Mouse (Mus musculus) stomach, embryonic 14.5 days (tissue): ENCODE measurements around the gene Ctnnd1. TPM values are rescaled to one million over a fixed set of nuclear protein-coding genes. Genes with fewer than 3 reads are reported as not detected.

Experiments
- ATAC-seq: fragments of 200-750 bp; cut with Nextera tagmentation; 2 replicates; pipeline ENCODE4 v1.8.0; 2017; ENCODE audit warnings: low read depth, moderate TSS enrichment; ENCODE audit not compliant: insufficient number of reproducible peaks, insufficient read depth, low FRiP score
- H3K27ac ChIP-seq: fragments of 300-500 bp; sonication (generic); 2 replicates; pipeline ENCODE4 v1.5.1; 2014; ENCODE audit warnings: mild to moderate bottlenecking, low read length, moderate library complexity, mixed read lengths
- H3K27me3 ChIP-seq: fragments of 300-500 bp; sonication (generic); 2 replicates; pipeline ENCODE4 v1.6.1; 2014; ENCODE audit warnings: low read length, control low read depth, mixed read lengths; ENCODE audit not compliant: control insufficient read depth, insufficient read depth
- H3K36me3 ChIP-seq: fragments of 300-500 bp; sonication (generic); 2 replicates; pipeline ENCODE4 v1.6.1; 2014; ENCODE audit warnings: mild to moderate bottlenecking, control low read depth, low read length, moderate library complexity, mixed read lengths; ENCODE audit not compliant: control insufficient read depth, insufficient read depth
- H3K4me1 ChIP-seq: fragments of 300-500 bp; sonication (generic); 2 replicates; pipeline ENCODE4 v1.6.1; 2014; ENCODE audit warnings: low read length, control low read depth, mixed read lengths; ENCODE audit not compliant: control insufficient read depth, insufficient read depth
- H3K4me2 ChIP-seq: fragments of 300-500 bp; sonication (generic); replicated peaks from 2 replicates; pipeline ENCODE4 v1.6.1; 2014; ENCODE audit warnings: low read depth, low read length, control low read depth
- H3K4me3 ChIP-seq: fragments of 300-500 bp; sonication (generic); 2 replicates; pipeline ENCODE4 v1.5.1; 2014; ENCODE audit warnings: low read depth, low read length, control low read depth
- H3K9ac ChIP-seq: fragments of 300-500 bp; sonication (generic); replicated peaks from 2 replicates; pipeline ENCODE4 v1.6.1; 2014; ENCODE audit warnings: low read depth, mild to moderate bottlenecking, control low read depth, low read length, moderate library complexity, mixed read lengths
- H3K9me3 ChIP-seq: fragments of 300-500 bp; sonication (generic); 2 replicates; pipeline ENCODE4 v1.6.1; 2016; ENCODE audit warnings: low read depth, low read length, control low read depth; ENCODE audit not compliant: control insufficient read depth
- WGBS: fragments of 180-500 bp; shearing (Covaris S2); extraction: QIAGEN DNeasy Blood & Tissue Kit; methylation state at CpG from one replicate; pipeline ENCODE4 v1.1.7; 2014; 5-methylcytosine and 5-hydroxymethylcytosine counted together
- polyA plus RNA-seq: library from polyadenylated mRNA; unstranded; fragments of >200 nt; fragmentation: Nextera tagmentation; extraction: Ambion mirVana; gene quantifications from 2 replicates; pipeline ENCODE4 v1.2.1, GENCODE M21; 2014

Gene Ctnnd1
- polyA plus RNA-seq, 1 experiment from 2014 or later, result 63.5 TPM

DNA sequence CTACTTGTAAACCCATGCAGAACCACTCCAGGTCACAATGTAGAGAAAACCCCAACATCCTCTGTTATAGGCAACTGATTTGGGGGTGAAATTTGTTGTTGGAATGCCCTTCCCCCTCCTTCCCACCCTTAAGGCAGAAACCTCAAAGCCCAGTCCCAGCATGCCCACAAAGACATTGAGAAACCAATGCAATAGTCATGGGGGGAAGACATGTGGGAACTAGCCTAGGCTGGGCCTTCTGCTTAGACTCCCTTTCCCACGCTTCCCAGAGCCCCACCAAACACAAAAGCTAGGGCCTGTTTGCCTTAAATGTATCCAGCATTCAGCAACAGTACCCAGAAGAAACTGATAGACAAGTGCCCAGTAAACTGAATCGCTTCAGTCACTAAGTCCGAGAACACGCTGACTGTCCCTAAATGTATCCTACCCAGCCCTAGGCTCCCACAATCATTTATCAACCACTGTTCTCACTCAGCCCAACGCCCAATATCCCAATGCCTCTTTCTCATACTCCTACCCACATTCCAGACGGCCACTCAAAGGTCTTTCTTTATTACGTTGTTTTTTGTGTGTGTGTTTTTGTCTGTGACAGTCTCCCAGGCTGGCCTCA lies 24.1 kb downstream of the Ctnnd1 start:
- WGBS, result 52% methylated on average over 7 of the region's 7 CpGs
- no peaks in the 10 kb centered on the region for H3K27me3 ChIP-seq
- no peak overlapping the region for H3K4me2 ChIP-seq
- H3K36me3 ChIP-seq, result peaks cover 8% of the 10 kb centered on the region
- H3K4me3 ChIP-seq, result no peak overlapping the region
- H3K27ac ChIP-seq, result peak overlapping the region; percentile 48; the same call in 1 of the 2 replicates
- H3K4me1 ChIP-seq, result peaks cover 13% of the 10 kb centered on the region; the same call in 1 of the 2 replicates
- no peaks in the 10 kb centered on the region for H3K9me3 ChIP-seq
- no peak for ATAC-seq
- H3K9ac ChIP-seq, result no peak overlapping the region

DNA sequence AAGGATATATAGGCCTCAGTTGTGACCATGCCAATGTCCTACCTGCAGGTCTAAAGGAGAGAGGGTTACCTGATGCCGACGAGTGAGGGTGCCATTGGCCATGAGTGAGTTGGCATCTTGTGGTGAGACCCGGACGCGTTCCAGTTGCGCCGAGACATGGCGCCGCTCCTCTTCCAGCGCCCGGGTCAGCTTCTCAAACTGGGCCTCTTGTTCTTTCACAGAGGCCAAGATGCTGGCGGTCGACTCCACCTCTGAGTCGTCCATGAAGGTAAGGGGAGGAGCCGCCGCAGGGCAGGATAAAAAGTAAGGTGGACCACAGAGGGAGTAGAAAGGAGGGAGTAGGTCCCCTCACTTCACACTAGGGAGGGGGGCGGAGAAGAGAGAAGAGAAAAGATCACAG lies 26.4 kb downstream of the Ctnnd1 start:
- peaks cover 12% of the 10 kb centered on the region; the same call in 1 of the 2 replicates for H3K4me1 ChIP-seq
- H3K36me3 ChIP-seq, result peaks cover 30% of the 10 kb centered on the region
- 95% methylated on average over 17 of the region's 17 CpGs for WGBS
- H3K4me3 ChIP-seq, result no peak overlapping the region
- no peaks in the 10 kb centered on the region for H3K9me3 ChIP-seq
- H3K27me3 ChIP-seq, result no peaks in the 10 kb centered on the region
- H3K4me2 ChIP-seq, result no peak overlapping the region
- H3K27ac ChIP-seq, result 0 out of 2 replicates have a peak overlapping the region, but pooled peaks have one; percentile 21
- H3K9ac ChIP-seq, result no peak overlapping the region
- no peak for ATAC-seq

DNA sequence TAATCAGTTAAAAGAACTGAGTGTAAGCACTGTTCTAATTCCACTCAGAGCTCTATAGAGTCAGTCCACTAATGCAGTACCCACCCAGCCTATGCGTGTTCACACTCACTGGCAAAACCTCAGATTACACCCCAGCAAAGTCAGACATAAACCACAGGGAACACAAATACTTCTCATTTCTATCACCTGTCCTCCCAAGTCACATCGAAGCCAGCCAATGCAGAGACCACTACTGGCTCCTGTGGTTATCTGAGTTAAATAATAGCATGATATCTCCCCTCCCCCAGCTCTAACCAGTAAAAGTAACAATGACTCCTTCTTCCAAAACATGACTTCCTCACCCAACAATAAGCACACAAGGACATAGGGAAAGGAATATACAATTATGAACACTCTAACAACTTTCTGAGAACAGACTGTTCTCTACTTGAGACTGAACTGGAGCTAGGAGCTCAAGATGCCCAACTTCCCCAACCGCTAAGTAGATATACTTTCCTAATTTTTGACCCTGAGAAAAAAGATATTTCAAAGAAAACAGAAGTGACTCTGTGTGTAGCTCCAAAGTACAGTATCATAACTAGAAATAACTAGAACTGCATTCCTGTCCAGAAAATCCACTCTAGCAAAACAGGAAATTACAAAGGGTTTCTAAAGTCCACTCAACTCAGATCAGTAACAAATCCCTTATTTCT lies 27.0 kb downstream of the Ctnnd1 start:
- peaks cover 12% of the 10 kb centered on the region; the same call in 1 of the 2 replicates for H3K4me1 ChIP-seq
- H3K27ac ChIP-seq, result no peak overlapping the region
- H3K4me3 ChIP-seq, result no peak overlapping the region
- no peak overlapping the region for H3K4me2 ChIP-seq
- H3K36me3 ChIP-seq, result peaks cover 33% of the 10 kb centered on the region
- H3K9ac ChIP-seq, result no peak overlapping the region
- 87% methylated on average over 3 of the region's 3 CpGs for WGBS
- no peak for ATAC-seq
- no peaks in the 10 kb centered on the region for H3K9me3 ChIP-seq
- H3K27me3 ChIP-seq, result no peaks in the 10 kb centered on the region

DNA sequence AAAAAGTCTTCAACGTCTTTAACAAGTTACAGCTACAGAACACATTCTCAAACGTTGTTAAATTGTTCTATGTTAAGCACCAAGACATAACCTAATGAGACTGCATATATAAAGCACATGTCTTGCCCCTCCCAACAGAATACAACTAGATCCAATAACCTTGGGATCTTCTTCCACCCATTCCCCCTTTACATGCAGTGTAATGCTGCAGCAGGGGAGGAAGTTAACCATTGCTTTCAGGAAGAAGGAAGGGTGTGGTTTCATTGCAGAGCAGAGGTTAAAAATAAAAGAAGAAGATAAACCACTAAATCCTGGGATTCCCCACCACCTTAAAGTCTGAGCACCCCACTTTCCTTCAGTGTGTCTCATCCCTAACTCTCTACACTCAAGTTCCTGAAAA lies 27.9 kb downstream of the Ctnnd1 start:
- no peak overlapping the region for H3K4me3 ChIP-seq
- ATAC-seq, result no peak
- 85% methylated on average over 2 of the region's 2 CpGs for WGBS

DNA sequence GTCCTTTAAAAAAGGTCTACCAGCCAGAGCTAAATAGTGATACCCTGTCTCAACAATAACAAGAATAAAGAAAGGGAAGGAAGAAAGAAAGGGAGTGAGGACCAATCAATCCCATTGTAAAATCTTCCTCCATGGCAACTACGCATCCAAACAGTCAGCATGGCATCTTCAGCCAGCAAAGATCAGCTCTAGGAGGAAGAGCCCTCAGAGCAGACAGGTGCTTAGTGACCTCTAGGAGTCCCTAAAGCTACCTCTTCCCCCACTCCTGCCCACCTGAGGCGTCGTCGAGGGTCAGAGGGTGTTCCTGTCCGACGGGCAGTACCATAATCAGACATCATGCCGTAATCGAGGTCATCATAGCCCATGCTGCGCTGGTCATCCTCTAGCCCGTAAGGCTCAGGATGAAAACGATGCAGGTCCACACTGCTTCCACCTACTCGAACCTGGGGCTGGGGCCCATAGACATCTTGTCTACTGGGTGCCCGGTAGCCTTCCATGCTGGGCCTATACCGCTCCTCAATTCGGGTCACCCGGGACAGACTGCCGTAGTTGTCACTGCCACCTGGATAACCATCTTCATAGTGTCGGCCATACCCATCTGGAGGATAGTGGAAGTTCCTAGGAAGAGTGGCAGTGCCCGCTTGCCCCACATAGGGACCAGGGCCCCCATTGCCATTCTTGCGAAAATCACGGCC lies 30.8 kb downstream of the Ctnnd1 start:
- Histone ChIP-seq H3K4me3 (no peak overlapping the region), H3K9ac (no peak overlapping the region), H3K9me3 (no peaks in the 10 kb centered on the region), H3K27ac (no peak overlapping the region), H3K36me3 (peaks cover 63% of the 10 kb centered on the region), H3K27me3 (no peaks in the 10 kb centered on the region), H3K4me1 (0 out of 2 replicates have a peak, but pooled peaks cover 3% of the 10 kb centered on the region), H3K4me2 (no peak overlapping the region)
- no peak for ATAC-seq
- 95% methylated on average over 21 of the region's 21 CpGs for WGBS

More for the DNA sequence above, 27.9 kb downstream of the Ctnnd1 start:
- no peak overlapping the region for H3K27ac ChIP-seq
- H3K36me3 ChIP-seq, result peaks cover 34% of the 10 kb centered on the region
- H3K9ac ChIP-seq, result no peak overlapping the region
- H3K9me3 ChIP-seq, result no peaks in the 10 kb centered on the region
- no peaks in the 10 kb centered on the region for H3K27me3 ChIP-seq
- H3K4me2 ChIP-seq, result no peak overlapping the region
- H3K4me1 ChIP-seq, result peaks cover 12% of the 10 kb centered on the region; the same call in 1 of the 2 replicates

DNA sequence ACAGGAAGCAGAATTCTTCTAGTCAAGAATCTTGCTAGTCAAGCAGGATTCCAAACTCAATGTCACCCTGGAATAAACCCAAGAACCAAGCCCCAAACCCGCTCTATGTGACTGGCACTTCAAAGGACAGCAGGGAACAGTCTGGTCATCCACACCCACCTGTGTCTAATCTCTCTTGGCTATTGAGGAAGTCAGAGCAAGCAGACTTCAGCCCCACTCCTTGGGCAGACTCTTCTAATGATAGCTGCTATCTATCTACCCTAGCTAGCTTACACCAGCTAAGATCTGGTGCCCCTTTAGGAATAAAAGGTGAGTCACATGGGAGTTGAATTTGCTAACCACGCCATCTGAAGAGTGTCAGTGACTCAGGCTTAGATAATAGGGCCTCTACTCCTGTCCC lies 31.7 kb downstream of the Ctnnd1 start:
- peak; percentile 17; the same call in 1 of the 2 replicates for ATAC-seq
- peaks cover 64% of the 10 kb centered on the region for H3K36me3 ChIP-seq
- H3K4me2 ChIP-seq, result no peak overlapping the region
- WGBS, result 72% methylated on average over 2 of the region's 2 CpGs
- no peaks in the 10 kb centered on the region for H3K27me3 ChIP-seq
- H3K4me3 ChIP-seq, result no peak overlapping the region
- H3K9ac ChIP-seq, result no peak overlapping the region
- H3K27ac ChIP-seq, result no peak overlapping the region; the same call in 1 of the 2 replicates
- no peaks in the 10 kb centered on the region for H3K9me3 ChIP-seq
- no peaks in the 10 kb centered on the region for H3K4me1 ChIP-seq

DNA sequence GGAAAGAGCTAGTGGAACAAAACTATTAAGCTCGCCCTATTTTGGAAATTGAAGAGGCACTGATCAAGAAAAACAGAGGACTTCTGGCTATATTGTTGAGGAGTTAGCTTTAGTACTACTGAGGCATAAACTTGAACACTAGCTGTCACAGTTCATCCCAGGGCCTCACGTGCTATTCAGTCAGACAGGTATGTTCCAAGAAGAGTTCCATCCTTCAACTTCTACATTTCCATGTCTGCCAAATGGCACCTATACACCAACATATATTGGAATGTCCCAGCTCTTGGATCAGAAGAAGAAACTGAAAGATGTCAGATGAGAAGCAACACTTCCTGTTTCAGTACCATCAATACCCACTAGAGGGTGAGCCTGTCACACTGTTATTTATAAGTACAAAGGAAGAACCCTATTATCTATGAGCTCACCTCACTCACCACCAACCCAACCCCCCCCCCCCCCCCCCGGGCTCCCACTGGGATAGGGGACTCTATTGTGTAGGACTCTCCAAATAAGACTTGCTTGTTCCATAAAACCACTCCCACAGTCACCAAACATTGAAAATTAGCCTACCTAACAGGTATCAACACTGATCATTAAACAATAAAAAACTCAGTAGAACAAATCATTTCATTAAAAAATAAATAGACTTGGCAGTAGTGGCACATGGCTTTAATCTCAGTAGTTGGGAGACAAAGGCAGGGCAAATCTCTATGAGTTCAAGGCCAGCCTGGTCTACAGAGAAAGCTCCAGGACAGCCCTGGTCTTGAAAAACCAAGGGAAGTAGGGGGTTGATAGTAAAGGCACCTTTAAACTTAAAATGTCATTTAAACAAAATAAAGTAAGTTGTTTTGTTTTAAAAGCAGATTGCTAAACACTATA lies 32.7 kb downstream of the Ctnnd1 start:
- H3K9me3 ChIP-seq, result no peaks in the 10 kb centered on the region
- H3K36me3 ChIP-seq, result peaks cover 74% of the 10 kb centered on the region
- H3K27me3 ChIP-seq, result no peaks in the 10 kb centered on the region
- H3K4me3 ChIP-seq, result no peak overlapping the region
- 66% methylated on average over 3 of the region's 3 CpGs for WGBS
- H3K27ac ChIP-seq, result no peak overlapping the region
- no peak overlapping the region for H3K4me2 ChIP-seq
- no peak overlapping the region for H3K9ac ChIP-seq
- no peaks in the 10 kb centered on the region for H3K4me1 ChIP-seq
- peak; percentile 63; the same call in 1 of the 2 replicates for ATAC-seq

DNA sequence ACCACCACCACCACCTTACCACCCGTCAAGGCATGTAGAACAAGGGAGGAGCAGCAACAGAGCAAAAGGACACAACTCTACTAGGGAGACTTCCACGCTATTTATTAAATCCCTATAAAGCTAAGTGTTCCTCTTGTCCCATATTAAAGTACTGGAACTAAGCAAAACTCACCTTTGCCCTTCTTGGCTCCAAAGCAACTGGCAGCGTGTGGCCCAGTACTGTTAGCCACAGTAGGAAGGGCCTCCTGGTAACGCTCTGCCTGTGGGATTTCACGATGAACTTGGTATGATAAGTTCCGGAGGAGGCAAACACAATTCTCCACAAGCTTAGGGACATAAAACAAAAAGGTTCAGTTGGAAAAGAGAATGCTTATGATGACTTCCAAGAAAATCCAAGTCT lies 37.8 kb downstream of the Ctnnd1 start:
- no peak overlapping the region for H3K9ac ChIP-seq
- H3K9me3 ChIP-seq, result no peaks in the 10 kb centered on the region
- H3K4me3 ChIP-seq, result no peak overlapping the region
- H3K27me3 ChIP-seq, result no peaks in the 10 kb centered on the region
- WGBS, result 92% methylated on average over 6 of the region's 6 CpGs
- no peak overlapping the region for H3K27ac ChIP-seq
- no peaks in the 10 kb centered on the region for H3K4me1 ChIP-seq
- ATAC-seq, result no peak
- no peak overlapping the region for H3K4me2 ChIP-seq
- peaks cover 95% of the 10 kb centered on the region for H3K36me3 ChIP-seq
